Mouse (Mus musculus) naive thymus-derived CD4-positive, alpha-beta T cell, adult 2 months (primary cell): ENCODE measurements around the gene Arid5b.

ENCODE experiments used
- DNase-seq: peaks from one replicate; pipeline ENCODE4 v3.0.0-alpha.2; 2011; ENCODE audit warnings: low read depth

Arid5b gene

DNA sequence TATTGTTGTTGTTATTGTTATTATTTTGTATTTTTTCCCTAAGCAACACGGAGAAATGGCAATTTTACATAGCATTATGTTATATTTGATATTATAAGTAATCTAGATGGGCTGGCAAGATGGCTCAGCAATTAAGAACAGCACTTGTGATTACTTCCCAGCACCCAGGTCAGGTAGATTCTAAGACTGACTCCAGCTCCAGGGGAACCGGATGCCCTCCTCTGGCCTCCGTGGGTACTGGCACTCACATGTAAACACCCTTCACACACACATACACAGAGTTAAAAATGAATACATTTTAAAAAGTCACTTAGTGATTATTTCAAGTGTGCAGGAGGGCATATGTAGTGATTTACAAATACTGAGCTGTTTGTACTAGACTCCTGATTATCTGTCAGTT lies 190.8 kb downstream of the Arid5b start:
- no peak for DNase-seq

DNA sequence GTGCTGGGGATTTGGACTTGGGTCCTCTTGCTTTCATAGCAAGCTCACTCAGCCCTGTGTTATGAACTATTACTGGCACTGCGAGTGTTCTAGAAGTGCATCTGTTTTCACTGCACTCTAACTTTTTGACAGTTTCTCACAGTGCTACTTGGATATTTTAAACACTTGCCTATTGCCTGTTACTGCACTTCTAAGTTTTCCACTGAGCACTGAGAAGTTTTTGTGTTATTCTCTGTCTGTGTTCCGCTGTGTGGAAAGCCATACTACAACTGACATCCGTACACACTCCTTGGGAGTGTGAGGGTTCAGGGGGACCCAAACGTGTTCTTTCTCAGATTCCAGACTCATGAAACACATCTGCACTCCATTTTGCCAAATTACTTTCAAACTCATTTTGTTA lies 191.6 kb downstream of the Arid5b start:
- DNase-seq, result no peak

DNA sequence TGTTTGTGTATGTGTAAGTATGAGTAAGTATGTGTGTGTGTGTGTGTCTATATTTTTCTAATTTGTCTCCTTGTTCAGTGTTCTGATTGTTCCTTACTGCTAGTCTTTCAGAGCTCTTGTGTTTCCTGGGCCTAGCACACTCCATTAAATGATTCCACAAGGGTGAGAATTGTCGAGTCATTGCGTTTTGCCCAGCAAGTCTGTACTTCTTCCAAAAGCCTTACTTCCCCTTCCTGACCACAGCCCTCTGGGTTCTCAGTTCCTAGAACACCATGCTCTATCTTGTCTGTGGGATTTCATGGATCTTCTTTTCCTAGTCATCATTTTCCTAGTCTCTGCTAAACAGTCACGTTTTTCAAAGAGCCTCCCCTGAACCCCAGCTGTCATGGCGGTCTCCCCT lies 193.0 kb downstream of the Arid5b start:
- no peak for DNase-seq

GRCm38 (mm10) chr10:68081712-68082111 lies 196.8 kb downstream of the Arid5b start:
- DNase-seq, result peak; percentile 73

DNA sequence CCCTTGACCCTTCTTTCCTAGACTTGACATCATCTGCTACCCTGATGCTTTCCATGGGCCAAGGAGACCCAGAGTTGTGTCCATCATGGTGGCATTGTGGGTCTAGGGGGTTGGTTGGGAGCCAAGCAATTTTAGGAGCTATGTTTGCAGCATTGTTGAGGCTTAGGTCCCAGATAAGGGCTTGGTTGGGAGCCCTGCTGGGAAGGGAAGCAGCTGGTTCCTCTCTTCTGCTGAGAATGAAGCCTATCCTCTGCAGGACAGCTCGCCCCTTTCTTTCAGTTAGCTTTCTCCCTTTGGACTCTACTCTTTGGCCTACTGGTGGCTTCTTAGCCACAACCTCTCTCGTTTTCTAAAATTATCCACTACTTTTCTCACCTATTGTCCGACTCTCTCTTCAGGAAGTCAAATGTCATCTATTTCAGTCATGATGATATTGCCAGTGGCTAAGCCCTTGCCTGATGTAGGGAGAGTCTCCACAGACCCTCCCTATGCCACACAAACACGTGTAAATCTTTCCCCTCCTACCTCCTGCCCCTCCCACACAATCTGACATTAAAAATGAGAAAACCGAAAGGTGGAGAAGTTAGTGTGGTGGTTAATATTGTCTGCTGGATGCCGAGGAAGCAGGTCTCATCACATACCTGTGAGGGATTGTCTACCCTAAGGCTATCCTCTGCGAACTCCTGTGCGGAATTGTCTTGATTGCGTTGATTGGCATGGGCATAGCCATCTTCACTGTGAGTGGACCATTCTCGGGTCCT lies 198.4 kb downstream of the Arid5b start:
- no peak for DNase-seq

DNA sequence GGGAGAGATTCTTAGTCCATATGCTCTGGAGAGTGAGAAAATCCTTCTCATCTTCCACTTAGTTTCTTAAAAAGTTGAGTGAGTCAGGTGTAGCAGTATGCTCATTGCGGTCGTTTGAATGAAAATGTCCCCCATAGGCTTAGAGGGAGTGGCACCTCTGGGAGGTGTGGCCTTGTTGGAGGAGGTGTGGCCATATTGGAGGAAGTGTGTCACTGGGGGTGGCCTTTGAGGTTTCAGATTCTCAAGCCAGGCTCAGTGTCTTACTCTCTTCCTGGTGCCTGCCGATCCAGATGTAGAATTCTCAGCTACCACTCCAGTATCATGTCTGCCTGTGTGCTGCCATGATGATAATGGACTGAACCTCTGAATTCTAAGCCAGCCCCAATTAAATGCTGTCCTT lies 199.8 kb downstream of the Arid5b start:
- DNase-seq, result no peak

GRCm38 (mm10) chr10:68075181-68075580 lies 203.4 kb downstream of the Arid5b start:
- DNase-seq, result no peak

DNA sequence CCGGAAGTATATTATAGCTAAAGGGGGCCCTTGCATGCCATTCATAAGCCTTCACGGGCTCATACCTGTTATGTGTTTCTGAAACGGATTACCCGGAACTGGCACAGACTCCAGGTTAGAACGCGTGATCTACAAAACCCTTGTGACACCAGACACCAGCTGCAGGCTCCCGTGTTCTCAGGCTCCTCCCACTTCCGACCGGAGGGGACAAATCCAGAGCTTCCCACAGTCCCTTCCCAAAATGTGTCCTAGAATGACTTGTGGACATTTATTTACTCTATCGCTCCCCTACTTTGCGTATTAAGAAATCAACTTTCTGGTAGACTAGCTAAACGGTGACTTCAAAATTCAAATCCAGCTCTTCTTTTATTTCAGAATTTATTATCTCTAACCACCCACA lies 204.2 kb downstream of the Arid5b start:
- DNase-seq, result no peak

DNA sequence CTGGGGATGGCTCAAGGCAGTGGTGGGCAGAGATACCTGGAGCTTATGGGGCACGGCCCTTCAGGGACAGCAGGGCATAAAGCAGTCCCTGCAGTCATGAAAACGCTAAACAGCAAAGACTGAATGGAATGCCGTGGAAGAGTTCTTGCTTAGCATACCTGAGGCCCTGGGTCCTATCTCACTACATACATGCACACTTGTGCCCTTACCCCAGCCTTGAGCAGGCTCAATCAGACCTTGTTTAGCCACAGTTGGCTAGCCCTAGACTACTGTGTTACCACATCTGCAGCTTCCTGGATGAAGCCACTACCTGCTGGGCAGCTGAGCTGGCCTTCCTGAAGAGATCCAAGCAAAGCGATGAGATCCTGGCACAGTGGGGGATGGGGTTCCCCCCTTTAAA lies 205.9 kb downstream of the Arid5b start:
- DNase-seq, result no peak

- DNase-seq, result no peak
These were observed 207.5 kb downstream of the Arid5b start for GRCm38 (mm10) chr10:68071041-68071440.

DNA sequence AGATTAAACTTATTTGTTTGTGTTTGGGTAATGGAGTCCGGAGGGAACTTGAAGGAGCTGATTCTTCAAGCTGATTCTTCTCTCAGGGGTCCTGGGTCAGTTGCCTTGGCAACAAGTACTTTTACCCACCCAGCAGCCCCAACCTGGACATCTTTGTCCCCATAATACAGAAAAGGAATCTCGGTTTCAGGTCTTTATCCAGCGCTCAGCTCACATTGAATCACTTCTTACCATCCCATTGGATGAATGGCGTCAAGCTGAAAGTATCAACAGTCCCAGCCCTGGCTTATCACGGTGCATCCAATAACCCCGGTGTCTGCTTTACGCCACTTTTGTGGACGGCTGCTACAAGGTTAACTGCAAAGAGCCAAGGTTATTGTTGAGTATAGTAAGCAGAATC lies 210.1 kb downstream of the Arid5b start:
- DNase-seq, result no peak

DNA sequence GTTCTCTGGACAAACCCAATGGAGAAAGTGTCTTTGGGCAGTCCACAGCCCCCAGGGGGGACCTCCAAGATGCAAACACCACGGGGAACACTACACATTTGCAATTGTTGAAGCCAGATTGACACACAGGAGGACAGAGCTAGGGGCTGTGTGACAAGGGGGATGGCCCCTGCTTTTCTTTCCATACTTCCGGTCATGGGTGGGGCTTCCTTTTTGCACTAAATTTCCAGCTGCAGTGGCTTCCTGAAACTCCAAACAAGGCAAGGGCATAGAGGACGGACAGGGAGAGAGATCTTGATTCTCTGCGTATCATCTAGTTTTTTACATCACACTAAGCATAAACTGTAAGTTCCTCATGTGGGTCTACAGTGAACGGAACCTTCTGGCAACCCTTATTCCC lies 210.6 kb downstream of the Arid5b start:
- DNase-seq, result no peak

GRCm38 (mm10) chr10:68066173-68066572 lies 212.4 kb downstream of the Arid5b start:
- DNase-seq, result peak; percentile 27

DNA sequence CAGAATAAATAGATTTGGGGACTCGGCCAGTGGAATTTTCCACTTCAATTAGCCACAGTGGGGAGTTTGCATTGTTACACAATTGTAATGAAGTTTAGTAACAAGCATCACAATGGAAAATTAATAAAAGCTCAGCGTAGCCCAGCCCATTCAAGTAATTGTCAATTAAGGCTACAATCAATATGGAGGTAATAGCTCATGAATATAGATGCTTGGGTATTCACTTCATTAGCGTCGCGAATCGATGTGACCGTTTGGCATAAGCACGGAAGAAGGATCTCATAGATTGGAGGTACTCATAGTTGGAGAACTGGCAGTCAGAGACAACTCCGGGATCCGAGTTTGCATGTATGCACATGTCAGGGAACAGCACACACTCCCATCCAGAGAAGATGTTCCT lies 214.0 kb downstream of the Arid5b start:
- no peak for DNase-seq

GRCm38 (mm10) chr10:68063806-68064545 lies 214.6 kb downstream of the Arid5b start:
- DNase-seq, result no peak

GRCm38 (mm10) chr10:68061249-68061615 lies 217.3 kb downstream of the Arid5b start:
- DNase-seq, result no peak

GRCm38 (mm10) chr10:68060590-68061248 lies 217.8 kb downstream of the Arid5b start:
- DNase-seq, result no peak

GRCm38 (mm10) chr10:68058378-68058777 lies 220.2 kb downstream of the Arid5b start:
- no peak for DNase-seq

DNA sequence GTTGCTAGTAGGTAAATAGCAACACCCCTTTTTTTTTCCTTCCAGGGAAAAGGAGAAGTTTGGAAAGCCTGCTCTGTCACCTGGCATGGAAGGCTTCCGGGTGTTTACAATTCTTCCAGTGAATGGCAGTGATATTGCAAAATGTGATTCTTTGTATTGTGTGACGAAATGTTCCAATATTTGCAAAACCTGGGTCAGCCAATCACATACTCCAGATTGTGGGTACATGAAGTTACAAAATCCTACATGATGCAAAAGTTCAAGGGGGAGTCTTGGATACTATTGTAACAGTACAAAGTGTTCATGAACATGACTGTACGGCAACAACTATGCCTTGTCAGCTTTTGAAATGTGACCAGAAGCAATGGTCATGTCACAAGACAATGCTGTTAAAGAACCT lies 220.7 kb downstream of the Arid5b start:
- no peak for DNase-seq

- peak; percentile 52 for DNase-seq
These were observed 223.8 kb downstream of the Arid5b start for GRCm38 (mm10) chr10:68054706-68055105.

GRCm38 (mm10) chr10:68054131-68054530 lies 224.4 kb downstream of the Arid5b start:
- DNase-seq, result peak; percentile 78

DNA sequence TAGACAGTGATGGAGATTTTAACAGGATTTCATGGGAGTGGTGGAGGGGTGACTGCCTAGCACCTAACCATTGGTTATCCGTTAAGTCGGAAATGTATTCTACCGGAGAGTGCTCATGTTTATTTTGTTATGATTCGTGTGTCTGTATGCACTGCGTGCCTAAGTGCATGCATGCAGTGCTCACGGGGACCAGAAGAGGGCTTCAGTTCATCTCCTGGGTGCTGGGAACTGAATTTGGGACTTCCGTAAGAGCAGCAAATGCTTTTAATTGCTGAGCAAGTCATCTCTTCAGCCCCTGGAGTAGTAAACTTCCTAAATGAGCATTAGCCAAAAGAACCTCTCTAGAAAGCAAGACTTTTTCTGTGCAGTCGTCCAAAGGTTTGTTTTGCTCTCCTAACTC lies 226.2 kb downstream of the Arid5b start:
- DNase-seq, result no peak

GRCm38 (mm10) chr10:68051316-68051933 lies 227.1 kb downstream of the Arid5b start:
- DNase-seq, result no peak
